Mouse (Mus musculus) hindbrain, embryonic 15.5 days (tissue): Measurements from ENCODE around the gene Lrrc8b. TPM values are rescaled to one million over a fixed set of nuclear protein-coding genes. Genes with fewer than 3 reads are reported as not detected.
A peak's percentile ranks its signal among the peaks of the same experiment; 100 is the strongest.

Experiments used
- ATAC-seq: fragments of 200-750 bp; cut with Nextera tagmentation; 2 replicates; pipeline ENCODE4 v1.8.0; 2017; ENCODE audit warnings: low read depth, moderate number of reproducible peaks, moderate TSS enrichment; ENCODE audit not compliant: low FRiP score
- H3K27ac ChIP-seq: fragments of 300-500 bp; sonication (generic); replicated peaks from 2 replicates; pipeline ENCODE4 v1.5.1; 2015; ENCODE audit warnings: mild to moderate bottlenecking, inconsistent platforms
- H3K27me3 ChIP-seq: fragments of 300-500 bp; sonication (generic); 2 replicates; pipeline ENCODE4 v1.6.1; 2015; ENCODE audit warnings: control low read depth, inconsistent platforms
- H3K36me3 ChIP-seq: fragments of 300-500 bp; sonication (generic); 2 replicates; pipeline ENCODE4 v1.6.1; 2015; ENCODE audit warnings: control low read depth, inconsistent platforms
- H3K4me1 ChIP-seq: fragments of 300-500 bp; sonication (generic); replicated peaks from 2 replicates; pipeline ENCODE4 v1.6.1; 2015; ENCODE audit warnings: control low read depth, inconsistent platforms
- H3K4me2 ChIP-seq: fragments of 300-500 bp; sonication (generic); 2 replicates; pipeline ENCODE4 v1.6.1; 2015; ENCODE audit warnings: moderate library complexity, mild to moderate bottlenecking, inconsistent platforms
- H3K4me3 ChIP-seq: fragments of 300-500 bp; sonication (generic); 2 replicates; pipeline ENCODE4 v1.5.1; 2015; ENCODE audit warnings: mild to moderate bottlenecking, inconsistent platforms
- H3K9ac ChIP-seq: fragments of 300-500 bp; sonication (generic); 2 replicates; pipeline ENCODE4 v1.6.1; 2015; ENCODE audit warnings: inconsistent platforms
- H3K9me3 ChIP-seq: fragments of 300-500 bp; sonication (generic); 2 replicates; pipeline ENCODE4 v1.6.1; 2016; ENCODE audit warnings: control low read depth, inconsistent platforms
- WGBS: fragments of 180-500 bp; shearing (Covaris S2); methylation state at CpG from one replicate; pipeline ENCODE4 v1.1.7; 2015; 5-methylcytosine and 5-hydroxymethylcytosine counted together
- polyA plus RNA-seq: library from polyadenylated mRNA; unstranded; fragments of >200 nt; fragmentation: Nextera tagmentation; extraction: Ambion mirVana; gene quantifications from 2 replicates; pipeline ENCODE4 v1.2.1, GENCODE M21; 2015

Lrrc8b gene
- polyA plus RNA-seq, 1 experiment from 2014 or later: 17.7 TPM

DNA sequence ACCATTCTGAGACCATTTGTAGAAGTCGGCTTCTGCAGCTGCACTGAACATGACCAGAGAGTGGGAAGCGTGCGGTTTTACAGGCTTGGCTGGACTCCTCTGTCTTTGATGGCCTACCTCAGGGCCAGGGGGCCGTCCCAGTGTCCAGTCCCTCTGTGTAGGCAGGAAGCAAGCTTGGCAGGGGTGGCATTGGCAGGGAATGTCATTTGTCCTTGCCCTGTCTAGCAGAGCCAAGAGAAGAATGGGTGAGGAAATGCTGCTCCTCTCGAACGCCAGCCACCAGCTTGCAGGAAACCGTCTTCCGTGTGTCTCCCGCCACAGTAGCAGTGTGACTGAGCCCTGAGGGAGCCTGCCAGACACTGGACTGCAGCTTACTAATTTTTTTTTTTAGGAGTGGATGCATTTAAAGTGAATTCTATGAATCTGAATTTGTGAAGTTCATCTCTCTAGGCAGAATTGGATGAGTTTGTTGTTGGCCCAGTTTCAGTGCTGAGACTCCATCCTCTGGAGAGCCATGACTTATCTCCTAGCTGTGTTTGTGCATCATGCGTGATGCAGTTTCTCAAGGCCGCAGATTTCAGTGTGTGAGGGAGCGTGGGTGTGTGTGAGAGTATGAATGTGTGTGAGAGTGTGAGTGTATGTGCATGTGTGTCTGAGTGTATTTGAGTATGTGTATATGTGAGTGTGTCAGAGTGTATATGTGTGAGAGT is 12.8 kb downstream of the Lrrc8b start:
- peaks cover 16% of the 10 kb centered on the region for H3K36me3 ChIP-seq
- H3K4me3 ChIP-seq: no peak overlapping the region
- WGBS: 56% methylated on average over 12 of the region's 12 CpGs
- peak; percentile 61; the same call in 1 of the 2 replicates for ATAC-seq
- peaks cover 9% of the 10 kb centered on the region for H3K4me1 ChIP-seq
- peaks cover 4% of the 10 kb centered on the region; the same call in 1 of the 2 replicates for H3K9me3 ChIP-seq
- no peak overlapping the region for H3K27ac ChIP-seq
- H3K27me3 ChIP-seq: no peaks in the 10 kb centered on the region
- no peak overlapping the region for H3K4me2 ChIP-seq
- H3K9ac ChIP-seq: no peak overlapping the region

DNA sequence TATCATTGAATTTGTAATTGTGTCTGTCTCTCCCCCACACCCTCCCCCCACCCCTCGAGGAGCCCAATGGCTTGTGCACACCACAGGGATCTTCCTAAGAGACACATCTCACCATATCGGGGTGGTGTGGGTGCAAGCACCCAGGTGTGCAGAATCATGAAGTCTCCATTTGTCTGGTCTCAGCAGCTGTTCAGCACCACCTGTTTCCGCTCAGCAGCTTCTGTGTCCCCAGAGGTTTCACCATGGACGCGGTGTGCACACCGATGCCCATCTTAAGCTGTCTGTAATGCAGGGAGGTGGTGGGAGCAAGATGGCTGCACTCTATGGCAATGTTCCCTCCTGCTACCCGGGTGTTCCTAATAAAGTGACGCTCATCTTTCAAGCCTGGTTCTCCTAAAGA is 14.6 kb downstream of the Lrrc8b start:
- WGBS: 93% methylated on average over 8 of the region's 8 CpGs
- ATAC-seq: no peak
- no peak overlapping the region for H3K27ac ChIP-seq

DNA sequence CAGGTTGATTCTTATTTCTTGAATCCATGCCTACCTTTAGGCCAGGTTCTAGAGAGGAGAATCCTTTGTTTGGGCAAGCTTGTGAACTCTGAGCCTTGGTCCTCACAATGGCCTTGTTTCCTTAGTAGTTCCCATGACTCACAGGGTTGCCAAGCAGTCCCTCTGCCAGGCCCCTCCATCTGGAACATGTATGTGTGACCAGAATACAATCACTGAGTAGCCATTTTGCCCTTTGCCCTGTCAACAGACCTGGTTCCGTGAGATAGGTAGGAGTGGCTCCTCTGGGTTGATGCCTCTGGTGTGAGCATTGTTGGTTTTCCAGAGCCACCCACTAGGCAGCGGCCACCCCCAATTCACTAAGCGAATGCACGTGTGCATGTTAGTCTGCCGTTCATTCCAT is 24.0 kb downstream of the Lrrc8b start:
- Histone ChIP-seq H3K9ac (no peak overlapping the region), H3K4me3 (no peak overlapping the region)
- 87% methylated on average over 5 of the region's 5 CpGs for WGBS

More for the DNA sequence above, 14.6 kb downstream of the Lrrc8b start:
- Histone ChIP-seq H3K27me3 (no peaks in the 10 kb centered on the region), H3K4me1 (peaks cover 9% of the 10 kb centered on the region), H3K4me2 (no peak overlapping the region), H3K9me3 (peaks cover 4% of the 10 kb centered on the region; the same call in 1 of the 2 replicates), H3K9ac (no peak overlapping the region), H3K4me3 (no peak overlapping the region), H3K36me3 (peaks cover 9% of the 10 kb centered on the region)

DNA sequence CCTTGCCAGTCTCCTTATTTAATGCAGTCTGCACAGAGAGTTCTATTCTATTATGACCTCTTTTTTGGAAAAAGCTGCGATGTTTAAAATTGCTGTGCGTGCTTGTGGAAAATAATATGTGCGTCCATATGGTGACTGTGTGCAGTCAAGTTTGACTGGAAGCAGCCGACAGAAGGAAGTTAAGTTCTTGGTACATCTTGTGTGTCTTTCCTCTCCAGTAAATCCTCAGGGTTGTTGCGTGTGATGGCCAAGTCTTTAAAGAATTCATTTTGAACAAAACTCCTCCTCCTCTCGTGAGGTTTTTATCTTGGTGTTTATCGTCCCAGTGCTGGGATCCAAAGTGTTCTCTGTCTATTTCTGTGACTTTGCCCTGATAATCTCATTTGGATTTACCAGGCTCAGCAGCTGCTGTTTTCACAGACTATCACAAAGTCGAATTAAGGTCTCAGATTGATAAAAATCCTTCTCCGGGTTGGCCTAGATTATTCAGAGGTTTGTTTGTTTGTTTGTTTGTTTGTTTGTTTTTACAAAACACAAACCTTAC is 25.5 kb downstream of the Lrrc8b start:
- H3K27ac ChIP-seq: no peak overlapping the region
- H3K36me3 ChIP-seq: no peaks in the 10 kb centered on the region
- no peak overlapping the region for H3K4me2 ChIP-seq
- no peaks in the 10 kb centered on the region for H3K9me3 ChIP-seq
- H3K4me1 ChIP-seq: no peaks in the 10 kb centered on the region; the same call in 1 of the 2 replicates
- no peak for ATAC-seq
- H3K27me3 ChIP-seq: no peaks in the 10 kb centered on the region
- WGBS: 75% methylated on average over 9 of the region's 9 CpGs
- H3K4me3 ChIP-seq: no peak overlapping the region
- no peak overlapping the region for H3K9ac ChIP-seq

More for the DNA sequence above, 24.0 kb downstream of the Lrrc8b start:
- Histone ChIP-seq H3K27me3 (no peaks in the 10 kb centered on the region), H3K4me1 (no peaks in the 10 kb centered on the region; the same call in 1 of the 2 replicates), H3K4me2 (no peak overlapping the region), H3K36me3 (no peaks in the 10 kb centered on the region), H3K9me3 (no peaks in the 10 kb centered on the region), H3K27ac (no peak overlapping the region)
- ATAC-seq: no peak

DNA sequence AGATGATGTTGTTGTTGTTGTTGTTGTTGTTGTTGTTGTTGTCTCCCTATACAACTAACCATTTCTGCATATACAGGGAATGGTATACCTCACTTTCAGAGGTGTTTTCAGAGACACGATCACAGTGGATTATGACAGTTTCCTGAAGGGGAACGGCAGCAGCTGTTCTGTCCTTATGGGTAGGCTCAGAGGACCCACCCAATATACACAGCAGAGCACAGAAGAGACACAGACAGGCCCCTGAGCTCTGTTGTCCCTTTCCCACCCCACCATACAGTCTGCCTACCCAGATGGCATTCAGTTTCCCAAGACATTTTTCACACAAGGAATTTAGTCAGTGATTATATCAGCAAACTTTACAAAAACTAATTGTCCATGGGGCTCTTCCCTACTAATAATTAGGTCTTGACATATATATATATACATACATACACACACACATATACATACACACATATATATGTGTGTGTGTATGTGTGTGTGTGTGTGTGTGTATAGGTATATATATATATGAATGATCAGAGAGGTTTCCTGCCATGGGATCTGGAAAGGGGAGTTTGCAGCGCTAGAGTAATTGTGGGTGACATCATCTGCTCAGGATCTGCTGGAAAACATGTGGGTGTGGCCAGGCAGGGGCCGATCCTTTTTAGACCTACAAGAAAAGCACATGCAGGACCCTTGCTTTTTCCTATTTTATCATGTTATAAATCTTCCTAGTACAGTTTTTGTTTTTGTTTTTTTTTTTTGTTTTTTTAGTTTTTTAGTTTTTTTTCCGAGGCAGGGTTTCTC is 26.8 kb downstream of the Lrrc8b start:
- 84% methylated on average over 5 of the region's 5 CpGs for WGBS
- no peaks in the 10 kb centered on the region for H3K9me3 ChIP-seq
- H3K27ac ChIP-seq: no peak overlapping the region
- no peaks in the 10 kb centered on the region; the same call in 1 of the 2 replicates for H3K4me1 ChIP-seq
- H3K9ac ChIP-seq: no peak overlapping the region
- no peak overlapping the region for H3K4me2 ChIP-seq
- no peaks in the 10 kb centered on the region for H3K27me3 ChIP-seq
- ATAC-seq: no peak; the same call in 1 of the 2 replicates
- H3K4me3 ChIP-seq: no peak overlapping the region
- no peaks in the 10 kb centered on the region for H3K36me3 ChIP-seq

DNA sequence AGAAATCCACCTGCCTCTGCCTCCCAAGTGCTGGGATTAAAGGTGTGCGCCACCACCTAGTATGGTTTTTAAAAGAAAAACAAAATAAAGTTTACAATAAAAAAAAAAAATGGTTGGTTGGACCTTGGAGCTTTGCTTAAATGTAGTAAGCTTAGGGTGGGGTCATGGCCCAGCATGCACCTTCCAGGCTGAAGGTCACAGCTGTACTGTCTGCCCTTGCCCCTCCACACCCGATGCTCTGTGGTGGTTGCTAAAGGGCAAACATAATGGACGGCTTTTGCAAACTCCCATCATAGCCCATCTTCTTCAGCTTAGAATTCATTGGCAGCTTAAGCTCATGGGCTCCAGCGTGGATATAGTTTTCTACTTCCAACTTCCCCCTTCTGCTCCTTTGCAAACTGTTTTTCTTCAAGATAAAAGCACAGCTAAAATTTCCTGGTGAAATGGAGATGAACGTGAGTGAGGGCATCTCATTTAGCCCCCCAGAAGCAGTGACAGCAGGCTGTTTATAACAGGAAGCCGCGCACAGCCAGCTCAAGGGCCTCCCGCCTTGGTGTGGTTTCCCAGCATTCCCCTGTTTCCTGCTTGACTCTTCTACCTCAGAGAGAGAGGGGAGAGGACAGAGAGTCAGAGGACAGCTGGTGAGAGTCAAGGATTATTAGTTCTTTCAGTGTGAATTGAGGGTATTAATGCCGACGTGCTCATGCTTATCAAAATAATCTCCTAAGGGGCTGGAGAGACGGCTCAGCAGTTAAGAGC is 27.7 kb downstream of the Lrrc8b start:
- Histone ChIP-seq H3K4me3 (no peak overlapping the region), H3K27ac (no peak overlapping the region), H3K27me3 (no peaks in the 10 kb centered on the region), H3K9me3 (no peaks in the 10 kb centered on the region), H3K4me2 (no peak overlapping the region), H3K9ac (no peak overlapping the region), H3K36me3 (no peaks in the 10 kb centered on the region), H3K4me1 (no peaks in the 10 kb centered on the region; the same call in 1 of the 2 replicates)
- ATAC-seq: no peak
- WGBS: 64% methylated on average over 11 of the region's 11 CpGs

DNA sequence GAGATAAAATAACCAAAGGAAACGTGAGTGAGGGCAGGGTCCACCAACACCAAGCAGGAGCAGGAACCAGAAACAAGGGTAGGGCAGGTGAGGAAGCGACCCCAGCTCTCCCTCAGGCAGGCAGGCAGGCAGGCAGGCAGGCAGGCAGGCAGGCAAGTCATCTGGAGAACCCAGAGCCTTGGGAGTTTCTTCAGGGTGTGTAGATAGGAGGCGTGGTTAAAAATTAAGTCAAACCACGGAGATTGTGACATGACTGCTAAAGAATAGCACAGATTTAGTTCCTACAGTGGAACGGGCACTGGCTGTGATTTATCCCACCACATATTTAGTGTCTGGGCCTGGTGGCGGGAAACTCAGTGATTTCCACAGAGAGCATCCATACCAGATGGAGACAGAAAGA is 30.1 kb downstream of the Lrrc8b start:
- Histone ChIP-seq H3K36me3 (no peaks in the 10 kb centered on the region), H3K9me3 (no peaks in the 10 kb centered on the region), H3K4me3 (no peak overlapping the region), H3K27me3 (no peaks in the 10 kb centered on the region), H3K4me2 (no peak overlapping the region), H3K4me1 (no peaks in the 10 kb centered on the region; the same call in 1 of the 2 replicates), H3K27ac (no peak overlapping the region), H3K9ac (no peak overlapping the region)
- ATAC-seq: no peak
- 73% methylated on average over 6 of the region's 6 CpGs for WGBS

DNA sequence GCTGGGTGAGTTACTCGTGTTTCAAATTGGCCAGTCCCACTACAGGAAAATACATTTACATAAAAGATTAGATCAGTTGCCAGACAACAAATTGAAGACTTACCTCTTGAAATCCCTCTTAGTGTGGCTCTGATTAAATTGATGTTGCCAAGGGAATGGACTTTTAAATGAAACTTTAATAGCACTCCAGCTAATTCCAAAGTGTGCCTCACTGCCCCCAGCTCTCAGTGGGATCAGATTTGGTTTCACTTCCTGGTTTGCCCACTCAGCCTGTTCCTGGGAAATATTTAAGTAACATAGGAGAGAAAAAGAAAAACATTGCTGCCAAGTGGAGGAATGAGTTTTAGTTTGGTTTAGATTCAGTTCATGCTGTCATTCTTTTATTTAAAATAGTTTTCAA is 38.5 kb downstream of the Lrrc8b start:
- WGBS: 34% methylated on average over 1 of the region's 1 CpGs
- no peak overlapping the region for H3K4me3 ChIP-seq
- 0 out of 2 replicates have a peak overlapping the region, but pooled peaks have one; percentile 51 for H3K27ac ChIP-seq
- no peak overlapping the region for H3K9ac ChIP-seq
- 0 out of 2 replicates have a peak, but pooled peaks cover 12% of the 10 kb centered on the region for H3K4me1 ChIP-seq
- no peak for ATAC-seq
- H3K27me3 ChIP-seq: no peaks in the 10 kb centered on the region
- no peaks in the 10 kb centered on the region for H3K36me3 ChIP-seq
- no peak overlapping the region for H3K4me2 ChIP-seq
- H3K9me3 ChIP-seq: no peaks in the 10 kb centered on the region

DNA sequence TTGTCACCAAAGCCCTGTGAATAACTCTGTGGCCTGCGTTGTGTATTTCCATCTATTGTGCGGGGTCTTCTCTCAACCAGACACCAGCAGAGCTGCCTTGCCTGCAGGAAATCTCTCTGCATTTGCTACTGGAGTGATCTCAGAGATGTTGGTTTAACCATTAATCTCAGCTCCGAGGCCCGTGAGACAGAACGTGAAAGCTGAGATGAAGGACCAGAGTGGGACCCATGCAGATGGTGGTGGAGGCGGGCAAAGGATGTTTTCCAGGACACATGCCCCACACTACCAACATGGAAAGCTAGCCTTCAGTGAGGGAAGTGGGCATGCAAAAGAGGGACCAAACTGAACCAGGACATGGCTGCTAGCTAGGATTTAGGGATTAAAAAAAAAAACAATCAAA is 43.5 kb downstream of the Lrrc8b start:
- WGBS: 72% methylated on average over 6 of the region's 6 CpGs
- Histone ChIP-seq H3K4me3 (no peak overlapping the region), H3K27ac (no peak overlapping the region), H3K4me2 (no peak overlapping the region), H3K4me1 (0 out of 2 replicates have a peak, but pooled peaks cover 1% of the 10 kb centered on the region), H3K9me3 (no peaks in the 10 kb centered on the region), H3K36me3 (no peaks in the 10 kb centered on the region), H3K9ac (no peak overlapping the region), H3K27me3 (no peaks in the 10 kb centered on the region)
- ATAC-seq: no peak

DNA sequence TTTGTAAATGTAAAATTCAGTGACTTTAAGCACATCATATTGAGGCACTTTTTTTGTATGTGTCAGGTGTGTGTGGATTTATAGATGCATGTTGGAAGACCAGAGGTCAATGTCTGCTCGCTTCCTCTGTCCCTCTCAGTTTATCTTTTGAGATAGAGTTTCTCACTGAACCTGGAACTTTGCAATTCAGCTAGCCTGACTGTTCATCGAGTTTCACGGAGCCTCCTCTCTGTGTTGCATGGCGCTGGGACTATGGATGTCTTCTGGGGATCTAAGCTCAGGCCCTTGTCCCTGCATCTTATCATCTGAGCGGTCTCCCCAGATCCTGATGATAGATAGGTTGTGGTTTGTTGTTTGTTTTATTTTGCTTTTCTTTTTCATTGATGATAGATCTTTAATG is 45.0 kb downstream of the Lrrc8b start:
- no peaks in the 10 kb centered on the region for H3K4me1 ChIP-seq
- 89% methylated on average over 5 of the region's 5 CpGs for WGBS

DNA sequence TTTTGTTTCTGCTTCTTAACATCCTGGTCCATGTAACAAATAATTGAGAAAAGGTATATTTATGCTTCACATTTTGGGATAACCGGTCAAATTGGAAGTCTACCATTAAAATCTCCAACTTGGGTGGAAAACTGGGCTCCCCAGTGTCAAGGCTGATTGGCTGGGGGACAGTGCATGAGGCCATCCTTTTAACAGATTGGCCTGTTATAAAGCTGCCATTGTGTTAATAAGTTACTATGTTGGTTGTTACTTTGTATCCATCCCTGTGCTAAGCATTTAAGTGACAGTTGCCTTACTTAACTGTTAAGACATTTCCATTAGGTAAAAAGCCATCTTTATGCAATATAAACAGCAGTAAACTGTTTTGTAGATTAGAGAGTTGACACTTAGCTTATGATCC is 45.5 kb downstream of the Lrrc8b start:
- H3K4me2 ChIP-seq: no peak overlapping the region
- H3K9me3 ChIP-seq: no peaks in the 10 kb centered on the region
- no peaks in the 10 kb centered on the region for H3K36me3 ChIP-seq
- no peaks in the 10 kb centered on the region for H3K27me3 ChIP-seq
- no peak overlapping the region for H3K9ac ChIP-seq
- no peak overlapping the region for H3K27ac ChIP-seq
- no peak for ATAC-seq
- no peaks in the 10 kb centered on the region for H3K4me1 ChIP-seq
- WGBS: 96% methylated on average over 1 of the region's 1 CpGs
- H3K4me3 ChIP-seq: no peak overlapping the region

More for the DNA sequence above, 45.0 kb downstream of the Lrrc8b start:
- H3K9ac ChIP-seq: no peak overlapping the region
- no peak overlapping the region for H3K27ac ChIP-seq
- no peaks in the 10 kb centered on the region for H3K36me3 ChIP-seq
- ATAC-seq: no peak
- H3K4me3 ChIP-seq: no peak overlapping the region
- H3K27me3 ChIP-seq: no peaks in the 10 kb centered on the region
- H3K4me2 ChIP-seq: no peak overlapping the region
- H3K9me3 ChIP-seq: no peaks in the 10 kb centered on the region
